Mouse (Mus musculus) kidney, adult 2 months (tissue): ENCODE measurements around the gene Rcbtb1.

Experiments
- CTCF ChIP-seq: fragments of 200-500 bp; conservative IDR thresholded peaks from 2 replicates; pipeline ENCODE4 v1.5.1; 2011; ENCODE audit warnings: low read depth, mild to moderate bottlenecking, control low read depth, low read length, moderate library complexity, mixed read lengths; ENCODE audit not compliant: insufficient read depth, insufficient read length
- POLR2A ChIP-seq: fragments of 200-500 bp; IDR thresholded peaks from one replicate; pipeline ENCODE4 v1.6.1; 2011; ENCODE audit warnings: low read depth, low read length, control low read depth

GRCm38 (mm10) chr14:59219241-59219640 lies 18.2 kb downstream of the Rcbtb1 start:
- TF ChIP-seq POLR2A (no peak), CTCF (no peak)
